Comparison of ENCODE assay signal across 24 mouse cellular contexts in genomic region chr11:102744746-102745145, GRCm38 (mm10). TPM values are rescaled to one million over a fixed set of nuclear protein-coding genes. Genes with fewer than 3 reads are reported as not detected.
DNase-seq lines count a peak whose midpoint lies in the region; ATAC-seq lines count a peak whose summit lies in the region.
"Had no signal": no experiment of that assay in that cellular context is flagged by ENCODE, and none has a peak within 500 bp of the region (broad histone marks: within the 10 kb centered on the region; RNA-seq: fewer than 3 reads in every experiment).

No protein-coding gene starts in this region.

- ATAC-seq in midbrain, embryonic 11.5 days (ENCODE audit: low FRiP score) = no peak
- ATAC-seq in midbrain, embryonic 13.5 days = no peak
- ATAC-seq: activated CD4-positive, CD25-positive, alpha-beta regulatory T cell, adult 4 months; CD4-positive, CD25-positive, alpha-beta regulatory T cell, adult 4 months; forebrain, embryonic 15.5 days; hindbrain, postnatal 0 days; Patski had no signal

- no peak overlapping the region for H3K4me2 ChIP-seq in midbrain, embryonic 11.5 days
- H3K4me2 ChIP-seq in midbrain, embryonic 13.5 days (replicated peaks) = no peak overlapping the region
- H3K4me2 ChIP-seq: embryonic facial prominence, embryonic 15.5 days; forebrain, embryonic 15.5 days; hindbrain, embryonic 13.5 days had no signal

- H3K27ac ChIP-seq in midbrain, embryonic 11.5 days (ENCODE audit: low read depth, low read length) = no peak overlapping the region
- H3K27ac ChIP-seq in midbrain, embryonic 13.5 days = no peak overlapping the region
- H3K27ac ChIP-seq: embryonic facial prominence, embryonic 15.5 days; forebrain, embryonic 15.5 days; heart, embryonic 10.5 days; hindbrain, embryonic 13.5 days; hindbrain, postnatal 0 days had no signal

- H3K4me3 ChIP-seq in midbrain, embryonic 11.5 days (ENCODE audit: low read depth, low read length) = no peak overlapping the region
- no peak overlapping the region for H3K4me3 ChIP-seq in midbrain, embryonic 13.5 days (replicated peaks)
- H3K4me3 ChIP-seq: embryonic facial prominence, embryonic 15.5 days; forebrain, embryonic 15.5 days; heart, embryonic 10.5 days; hindbrain, embryonic 13.5 days had no signal

- peaks cover 7% of the 10 kb centered on the region for H3K4me1 ChIP-seq in midbrain, embryonic 11.5 days (ENCODE audit: control insufficient read depth, insufficient read depth, low read length)
- peaks cover 18% of the 10 kb centered on the region for H3K4me1 ChIP-seq in midbrain, embryonic 13.5 days (replicated peaks)

- 87% methylated on average over 3 of the region's 3 CpGs for WGBS in midbrain, embryonic 11.5 days
- WGBS in midbrain, embryonic 13.5 days = 90% methylated on average over 3 of the region's 3 CpGs

- H3K9me3 ChIP-seq in midbrain, embryonic 11.5 days (ENCODE audit: control insufficient read depth, low read length) = no peaks in the 10 kb centered on the region
- H3K9me3 ChIP-seq in midbrain, embryonic 13.5 days = no peaks in the 10 kb centered on the region
- H3K9me3 ChIP-seq: embryonic facial prominence, embryonic 15.5 days; forebrain, embryonic 15.5 days; G1E; heart, embryonic 10.5 days; hindbrain, embryonic 13.5 days had no signal

- H3K9ac ChIP-seq in midbrain, embryonic 11.5 days (ENCODE audit: low read length) = no peak overlapping the region
- no peak overlapping the region for H3K9ac ChIP-seq in midbrain, embryonic 13.5 days (replicated peaks)
- H3K9ac ChIP-seq: embryonic facial prominence, embryonic 15.5 days; forebrain, embryonic 15.5 days; hindbrain, embryonic 13.5 days had no signal

- peaks cover 3% of the 10 kb centered on the region for H3K27me3 ChIP-seq in midbrain, embryonic 11.5 days (ENCODE audit: control insufficient read depth, insufficient read depth, low read length)
- H3K27me3 ChIP-seq in midbrain, embryonic 13.5 days = 0 out of 2 replicates have a peak, but pooled peaks cover 5% of the 10 kb centered on the region
- H3K27me3 ChIP-seq: embryonic facial prominence, embryonic 15.5 days; forebrain, embryonic 15.5 days; Patski had no signal

- peak; percentile 49 to 73 for DNase-seq in adrenal gland, adult (ENCODE audit: inconsistent age in 2 of 2, low spot score in 1 of 2)
- no peak for DNase-seq in adrenal gland, postnatal 25 days
- peak; percentile 63 for DNase-seq in cerebellum, adult 11-12 months
- no peak for DNase-seq in cerebellum, adult 11 months
- DNase-seq in midbrain, embryonic 11.5 days (ENCODE audit: low spot score, missing footprints) = peak; percentile 47
- peak; percentile 55 to 56 for DNase-seq in cerebellum, postnatal 10 days
- DNase-seq in layer of hippocampus, adult 18-20 months (ENCODE audit: low spot score in 2 of 2) = no peak
- DNase-seq: B cell, adult 2 months; embryo, embryonic 11 days; gastrocnemius, postnatal 10 days; heart, adult 18-20 months; heart, postnatal 14 days; kidney, adult 11 months; kidney, adult 9 months had no signal

- no peaks in the 10 kb centered on the region for H3K36me3 ChIP-seq in midbrain, embryonic 11.5 days (ENCODE audit: control insufficient read depth, insufficient read depth, low read length)
- H3K36me3 ChIP-seq in midbrain, embryonic 13.5 days = no peaks in the 10 kb centered on the region
- H3K36me3 ChIP-seq: embryonic facial prominence, embryonic 15.5 days; forebrain, embryonic 15.5 days; G1E; heart, embryonic 10.5 days; hindbrain, embryonic 13.5 days had no signal

RNA-seq across cellular contexts. Expression of gene Adam11, which starts 16.5 kb away (rescaled TPM):
- total RNA-seq in adrenal gland, postnatal 25 days (2021) = 2.9 and 4.7 TPM in 2 replicates
- 13.6 and 13.8 TPM in 2 replicates for polyA plus RNA-seq in midbrain, embryonic 11.5 days (2014; fragmentation: Nextera tagmentation; extraction: Ambion mirVana)
- polyA plus RNA-seq in midbrain, embryonic 13.5 days (2015; fragmentation: Nextera tagmentation; extraction: Ambion mirVana) = 31.8 and 32.8 TPM in 2 replicates
- total RNA-seq in layer of hippocampus, adult 18-20 months (2021) = 100 to 1,000 TPM; 166 to 185 TPM
- polyA plus RNA-seq: activated CD4-positive, CD25-positive, alpha-beta regulatory T cell, adult 4 months; CD4-positive, CD25-positive, alpha-beta regulatory T cell, adult 4 months; G1E had no signal

RNA-seq across cellular contexts. Expression of gene Ccdc43, which starts 47.2 kb away (rescaled TPM):
- 23.3 and 29.1 TPM in 2 replicates for total RNA-seq in adrenal gland, postnatal 25 days (2021)
- 62.1 and 67.1 TPM in 2 replicates for polyA plus RNA-seq in midbrain, embryonic 11.5 days (2014; fragmentation: Nextera tagmentation; extraction: Ambion mirVana)
- polyA plus RNA-seq in midbrain, embryonic 13.5 days (2015; fragmentation: Nextera tagmentation; extraction: Ambion mirVana) = 41.6 and 49.1 TPM in 2 replicates
- total RNA-seq in layer of hippocampus, adult 18-20 months (2021) = 10 to 100 TPM; 30.4 to 31.9 TPM

Comparison
In these comparisons a context has a peak if more than half of its experiments do, and no peak if none do; other contexts are left out.
1. DNase-seq: peak in adrenal gland, adult (2 of 2), cerebellum, adult 11-12 months (single experiment), midbrain, embryonic 11.5 days (single experiment) and cerebellum, postnatal 10 days (2 of 2); none in adrenal gland, postnatal 25 days (single experiment), cerebellum, adult 11 months (single experiment) and layer of hippocampus, adult 18-20 months (0 of 2).
2. RNA of gene Adam11, which starts 16.5 kb away (total RNA-seq): 166 to 185 TPM in layer of hippocampus, adult 18-20 months; 2.9 to 4.7 TPM in adrenal gland, postnatal 25 days; every median in the first group is over 10 times any median in the second.